Mouse (Mus musculus): Measurements from ENCODE around the gene Slc35f6. TPM values are rescaled to one million over a fixed set of nuclear protein-coding genes. Genes with fewer than 3 reads are reported as not detected.
"Not testable (repeated sequence)": the region's sequence is repeated elsewhere in the genome, so short reads cannot be mapped to it uniquely, and the experiment has no call there.

The Slc35f6 gene
- polyA plus RNA-seq, 1 experiment from 2014 or later, result 12.5 TPM

- no peak for DNase-seq (ENCODE audit: low spot score)
Observed at GRCm38 (mm10) chr5:30655526-30656195, 7.9 kb downstream of the Slc35f6 start.

GRCm38 (mm10) chr5:30659042-30659441 is 11.3 kb downstream of the Slc35f6 start:
- no peak for DNase-seq (ENCODE audit: low spot score)

GRCm38 (mm10) chr5:30660278-30660677 is 12.5 kb downstream of the Slc35f6 start:
- no peak for DNase-seq (ENCODE audit: low spot score)

- DNase-seq (ENCODE audit: low spot score), result no peak
Observed at GRCm38 (mm10) chr5:30660813-30661212, 13.1 kb downstream of the Slc35f6 start.

- no peak for DNase-seq (ENCODE audit: low spot score)
Observed at GRCm38 (mm10) chr5:30665360-30665759, 17.6 kb downstream of the Slc35f6 start.

- DNase-seq (ENCODE audit: low spot score), result no peak
Observed at GRCm38 (mm10) chr5:30665968-30666367, 18.2 kb downstream of the Slc35f6 start.

GRCm38 (mm10) chr5:30666391-30667195 is 18.9 kb downstream of the Slc35f6 start, which contains the start of gene Cenpa:
Gene Cenpa (plus strand): TSS chr5:30666777.
- peak; percentile 94 for DNase-seq (ENCODE audit: low spot score)

- no peak for DNase-seq (ENCODE audit: low spot score)
Observed at GRCm38 (mm10) chr5:30667215-30667614, 19.5 kb downstream of the Slc35f6 start.

- no peak for DNase-seq (ENCODE audit: low spot score)
Observed at GRCm38 (mm10) chr5:30667686-30668085, 20.0 kb downstream of the Slc35f6 start.

GRCm38 (mm10) chr5:30668637-30669495 is 21.1 kb downstream of the Slc35f6 start:
- no peak for DNase-seq (ENCODE audit: low spot score)

GRCm38 (mm10) chr5:30669496-30669830 is 21.7 kb downstream of the Slc35f6 start:
- no peak for DNase-seq (ENCODE audit: low spot score)

GRCm38 (mm10) chr5:30670091-30670490 is 22.4 kb downstream of the Slc35f6 start:
- no peak for DNase-seq (ENCODE audit: low spot score)

- DNase-seq (ENCODE audit: low spot score), result no peak
Observed at GRCm38 (mm10) chr5:30674001-30674400, 26.3 kb downstream of the Slc35f6 start.

- no peak for DNase-seq (ENCODE audit: low spot score)
Observed at GRCm38 (mm10) chr5:30676800-30677199, 29.1 kb downstream of the Slc35f6 start.

GRCm38 (mm10) chr5:30678069-30678468 is 30.3 kb downstream of the Slc35f6 start:
- not testable (repeated sequence) for DNase-seq (ENCODE audit: low spot score)

- no peak for DNase-seq (ENCODE audit: low spot score)
Observed at GRCm38 (mm10) chr5:30678722-30679296, 31.1 kb downstream of the Slc35f6 start.

GRCm38 (mm10) chr5:30679593-30679992 is 31.9 kb downstream of the Slc35f6 start:
- no peak for DNase-seq (ENCODE audit: low spot score)

- DNase-seq (ENCODE audit: low spot score), result no peak
Observed at GRCm38 (mm10) chr5:30681970-30682369, 34.2 kb downstream of the Slc35f6 start.

GRCm38 (mm10) chr5:30682967-30683600 is 35.4 kb downstream of the Slc35f6 start:
- DNase-seq (ENCODE audit: low spot score), result no peak

GRCm38 (mm10) chr5:30683993-30684392 is 36.3 kb downstream of the Slc35f6 start:
- no peak for DNase-seq (ENCODE audit: low spot score)

- DNase-seq (ENCODE audit: low spot score), result peak; percentile 37
Observed at GRCm38 (mm10) chr5:30686781-30687180, 39.0 kb downstream of the Slc35f6 start.
